Mouse (Mus musculus): ENCODE results near the gene Rnf151. TPM values are rescaled to one million over a fixed set of nuclear protein-coding genes. Genes with fewer than 3 reads are reported as not detected.

Gene Rnf151
- polyA plus RNA-seq, 1 experiment: not detected

DNA sequence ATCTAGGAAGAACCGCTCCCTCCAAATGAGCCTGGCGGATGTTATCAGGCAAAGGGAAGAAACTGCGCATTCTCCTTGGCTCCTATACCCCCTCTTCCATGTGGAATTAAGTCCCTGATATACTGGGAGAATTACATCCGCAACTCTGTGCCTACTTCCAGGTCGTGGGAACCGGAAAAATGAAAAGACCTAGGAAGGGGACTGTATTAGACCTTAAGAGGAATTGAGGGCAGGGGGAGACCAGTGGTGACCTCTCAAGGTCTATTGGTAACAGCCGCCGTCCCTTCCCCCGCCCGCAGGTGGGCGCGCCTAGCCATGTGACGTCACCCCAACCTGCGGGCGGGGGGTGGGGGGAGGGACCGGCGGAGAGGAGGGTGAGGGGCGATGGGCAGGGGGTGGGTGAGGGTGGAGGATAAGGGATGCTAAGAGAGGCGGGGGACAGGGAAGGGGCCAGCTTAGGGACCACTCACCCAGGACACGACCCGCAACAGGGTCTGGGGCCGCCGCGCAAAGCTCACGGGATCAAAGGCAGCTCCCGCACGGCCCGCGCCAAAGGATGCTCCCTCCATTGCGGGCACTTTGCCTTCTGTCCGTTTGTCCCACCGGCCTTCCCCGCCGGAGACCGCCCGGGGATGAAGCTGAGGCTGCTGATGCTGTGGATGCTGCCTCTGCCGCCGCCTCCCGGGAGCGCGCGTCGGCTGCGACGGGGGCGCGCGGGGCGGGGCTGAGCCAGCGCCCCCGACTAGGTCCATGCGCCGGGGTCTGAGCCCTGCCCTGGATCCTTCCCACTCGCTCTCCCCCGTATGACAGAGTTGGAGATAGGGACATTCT is 28.4 kb downstream of the Rnf151 start, which contains the start of gene Syngr3:
Gene Syngr3 (minus strand): TSS at position 705 of the 831 bp plus-strand sequence.
- 3% methylated on average over 55 of the region's 55 CpGs for WGBS
- Histone ChIP-seq H3K4me3 (replicated peaks; ENCODE audit: control insufficient read depth, low read depth, low read length) (no peak within 1 kb of the TSS), H3K27ac (ENCODE audit: control insufficient read depth, insufficient read depth, low read depth, low read length, poor library complexity) (no peak within 1 kb of the TSS), H3K4me1 (ENCODE audit: control insufficient read depth, insufficient read depth, low read length) (no peaks in the 10 kb centered on the region)
- TF ChIP-seq CTCF (IDR thresholded peaks at IDR 0.05; ENCODE audit: control insufficient read depth, insufficient read depth, low read length): no peak
- no peak for TF ChIP-seq POLR2A (IDR thresholded peaks at IDR 0.05; ENCODE audit: borderline replicate concordance, control insufficient read depth, low read depth, low read length)

DNA sequence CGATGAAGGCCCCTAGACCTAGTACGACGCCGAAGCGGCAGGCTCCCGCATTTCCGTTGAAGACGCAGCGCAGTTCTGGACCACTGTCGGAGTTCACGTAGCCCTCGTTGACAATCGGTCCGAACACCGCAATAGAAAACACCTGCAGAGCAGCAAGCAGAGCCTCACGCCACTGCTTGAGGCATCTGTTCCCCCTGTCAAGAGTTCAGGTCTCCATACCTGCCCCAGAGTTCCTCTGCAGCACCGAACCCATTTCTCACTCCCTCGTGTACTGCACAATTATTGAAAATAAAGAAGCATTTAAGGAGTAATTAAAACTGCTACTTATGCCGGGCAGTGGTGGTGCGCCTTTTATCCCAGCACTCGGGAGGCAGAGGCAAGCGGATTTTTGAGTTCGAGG is 30.3 kb downstream of the Rnf151 start:
- 20% methylated on average over 23 of the region's 23 CpGs for WGBS
- Histone ChIP-seq H3K4me1 (ENCODE audit: control insufficient read depth, insufficient read depth, low read length) (no peaks in the 10 kb centered on the region), H3K4me3 (replicated peaks; ENCODE audit: control insufficient read depth, low read depth, low read length) (peak overlapping the region; percentile 62), H3K27ac (ENCODE audit: control insufficient read depth, insufficient read depth, low read depth, low read length, poor library complexity) (no peak overlapping the region)
- no peak for TF ChIP-seq CTCF (IDR thresholded peaks at IDR 0.05; ENCODE audit: control insufficient read depth, insufficient read depth, low read length)
- TF ChIP-seq POLR2A (IDR thresholded peaks at IDR 0.05; ENCODE audit: borderline replicate concordance, control insufficient read depth, low read depth, low read length): no peak

DNA sequence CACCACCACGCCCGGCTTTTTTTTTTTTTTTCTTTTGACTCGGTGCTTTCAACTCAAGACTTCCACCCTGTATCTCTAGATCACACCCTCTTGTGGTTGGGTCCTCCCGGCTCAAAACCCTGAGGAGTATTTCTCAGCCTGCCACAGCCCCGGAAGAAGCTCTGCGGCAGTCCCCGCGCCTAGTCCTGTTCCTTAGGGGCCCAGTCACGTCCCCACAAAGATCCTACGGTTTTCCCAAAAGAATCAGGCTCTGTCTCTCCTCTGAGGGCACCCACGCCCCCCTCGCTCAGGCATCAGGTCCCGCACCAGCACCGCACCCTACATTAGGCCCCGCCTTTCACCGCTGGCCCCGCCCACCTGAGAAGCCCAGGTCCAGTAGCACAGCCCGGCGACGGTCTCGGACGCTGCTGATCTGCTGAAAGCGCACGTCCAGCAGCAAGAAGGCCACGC is 30.7 kb downstream of the Rnf151 start:
- H3K4me3 ChIP-seq (replicated peaks; ENCODE audit: control insufficient read depth, low read depth, low read length): peak overlapping the region; percentile 62
- WGBS: under 1% methylated on average over 25 of the region's 25 CpGs
- H3K4me1 ChIP-seq (ENCODE audit: control insufficient read depth, insufficient read depth, low read length): no peaks in the 10 kb centered on the region
- no peak overlapping the region for H3K27ac ChIP-seq (ENCODE audit: control insufficient read depth, insufficient read depth, low read depth, low read length, poor library complexity)
- no peak; the same call in 1 of the 2 replicates for TF ChIP-seq POLR2A (IDR thresholded peaks at IDR 0.05; ENCODE audit: borderline replicate concordance, control insufficient read depth, low read depth, low read length)
- no peak for TF ChIP-seq CTCF (IDR thresholded peaks at IDR 0.05; ENCODE audit: control insufficient read depth, insufficient read depth, low read length)

DNA sequence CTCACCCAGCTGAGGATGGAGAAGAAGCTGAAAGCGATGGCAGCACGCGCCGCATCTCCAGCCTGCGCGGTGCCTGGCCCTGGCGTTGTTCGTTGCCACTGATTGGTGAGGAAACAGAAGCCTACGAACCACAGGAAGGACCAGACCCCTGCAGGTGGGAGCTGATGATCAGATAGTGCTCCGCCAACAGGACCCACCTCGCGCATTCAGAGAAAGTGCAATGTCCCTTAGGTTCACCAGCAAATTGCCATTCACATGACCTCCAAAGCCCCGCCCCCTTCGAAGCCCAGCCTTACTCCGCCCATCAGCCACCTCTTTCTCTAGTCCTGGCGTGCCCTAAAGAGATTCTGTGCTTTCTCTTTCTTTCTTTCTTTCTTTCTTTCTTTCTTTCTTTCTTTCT is 31.3 kb downstream of the Rnf151 start:
- WGBS: 37% methylated on average over 16 of the region's 16 CpGs
- Histone ChIP-seq H3K4me3 (replicated peaks; ENCODE audit: control insufficient read depth, low read depth, low read length) (no peak overlapping the region), H3K4me1 (ENCODE audit: control insufficient read depth, insufficient read depth, low read length) (no peaks in the 10 kb centered on the region), H3K27ac (ENCODE audit: control insufficient read depth, insufficient read depth, low read depth, low read length, poor library complexity) (no peak overlapping the region)
- TF ChIP-seq POLR2A (IDR thresholded peaks at IDR 0.05; ENCODE audit: borderline replicate concordance, control insufficient read depth, low read depth, low read length): no peak
- TF ChIP-seq CTCF (IDR thresholded peaks at IDR 0.05; ENCODE audit: control insufficient read depth, insufficient read depth, low read length): peak; percentile 2; the same call in 1 of the 2 replicates

DNA sequence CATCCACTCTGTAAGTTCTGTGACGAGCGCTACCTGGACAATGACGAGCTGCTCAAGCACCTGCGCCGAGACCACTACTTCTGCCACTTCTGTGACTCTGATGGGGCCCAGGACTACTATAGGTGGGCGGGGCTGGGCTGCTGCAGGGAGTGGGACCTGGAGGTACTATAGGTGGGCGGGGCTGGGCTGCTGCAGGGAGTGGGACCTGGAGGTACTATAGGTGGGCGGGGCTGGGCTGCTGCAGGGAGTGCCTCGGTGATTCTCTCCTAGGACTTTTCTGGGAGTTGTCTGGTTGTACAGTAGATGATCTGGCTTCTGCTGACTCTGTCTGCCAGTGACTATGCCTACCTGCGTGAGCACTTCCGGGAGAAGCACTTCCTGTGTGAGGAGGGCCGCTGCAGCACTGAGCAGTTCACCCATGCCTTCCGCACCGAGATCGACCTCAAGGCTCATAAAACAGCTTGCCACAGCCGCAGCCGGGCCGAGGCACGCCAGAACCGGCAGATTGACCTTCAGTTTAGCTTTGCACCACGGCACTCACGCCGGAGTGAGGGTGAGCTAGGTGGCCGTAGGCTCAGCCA is 40.3 kb downstream of the Rnf151 start:
- TF ChIP-seq POLR2A (IDR thresholded peaks at IDR 0.05; ENCODE audit: borderline replicate concordance, control insufficient read depth, low read depth, low read length) (no peak), CTCF (IDR thresholded peaks at IDR 0.05; ENCODE audit: control insufficient read depth, insufficient read depth, low read length) (no peak)

DNA sequence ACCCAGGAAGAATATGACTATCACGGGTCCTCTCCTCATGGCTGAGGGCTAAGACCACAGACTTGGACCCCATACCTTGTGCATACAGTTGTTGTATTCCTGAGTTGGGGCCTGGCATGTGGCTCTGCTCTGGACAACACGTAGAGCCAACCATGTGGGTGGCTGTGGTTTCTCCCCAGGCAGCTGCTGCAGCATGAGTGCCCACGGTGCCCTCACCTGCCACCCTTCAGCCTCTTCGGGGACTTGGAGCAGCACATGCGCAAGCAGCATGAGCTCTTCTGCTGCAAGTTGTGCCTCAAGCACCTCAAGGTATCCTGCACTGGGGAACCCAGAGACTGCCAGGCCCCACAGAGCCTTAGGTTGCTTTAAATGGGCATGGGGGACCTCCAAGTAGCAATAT is 41.0 kb downstream of the Rnf151 start:
- TF ChIP-seq POLR2A (IDR thresholded peaks at IDR 0.05; ENCODE audit: borderline replicate concordance, control insufficient read depth, low read depth, low read length) (no peak), CTCF (IDR thresholded peaks at IDR 0.05; ENCODE audit: control insufficient read depth, insufficient read depth, low read length) (no peak)
- WGBS: 87% methylated on average over 5 of the region's 5 CpGs
- Histone ChIP-seq H3K4me1 (ENCODE audit: control insufficient read depth, insufficient read depth, low read length) (no peaks in the 10 kb centered on the region; the same call in none of the 2 replicates), H3K27ac (ENCODE audit: control insufficient read depth, insufficient read depth, low read depth, low read length, poor library complexity) (no peak overlapping the region), H3K4me3 (replicated peaks; ENCODE audit: control insufficient read depth, low read depth, low read length) (no peak overlapping the region)

More for the DNA sequence above, 40.3 kb downstream of the Rnf151 start:
- H3K27ac ChIP-seq (ENCODE audit: control insufficient read depth, insufficient read depth, low read depth, low read length, poor library complexity): no peak overlapping the region
- 93% methylated on average over 24 of the region's 24 CpGs for WGBS
- H3K4me3 ChIP-seq (replicated peaks; ENCODE audit: control insufficient read depth, low read depth, low read length): no peak overlapping the region
- H3K4me1 ChIP-seq (ENCODE audit: control insufficient read depth, insufficient read depth, low read length): no peaks in the 10 kb centered on the region; the same call in 1 of the 2 replicates

DNA sequence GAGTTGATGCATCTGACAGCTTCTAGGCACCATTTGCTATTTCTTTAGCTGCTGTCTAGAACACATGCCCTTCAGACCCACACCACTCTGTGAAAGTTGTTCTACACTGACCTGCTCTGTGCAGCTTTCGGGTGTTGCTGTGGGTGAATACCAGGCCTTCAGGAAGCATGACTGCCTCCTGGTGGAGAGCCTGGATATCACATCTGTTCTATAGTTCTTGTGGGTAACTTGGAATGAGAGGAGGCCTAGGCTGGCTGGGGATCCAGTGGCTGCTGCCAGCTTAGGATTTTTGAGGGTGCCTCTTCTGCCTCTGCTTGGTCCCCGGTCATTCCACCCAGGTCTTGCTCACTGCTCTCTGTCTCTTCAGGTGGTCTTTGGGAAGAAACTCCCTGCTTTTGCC is 41.7 kb downstream of the Rnf151 start:
- no peak for TF ChIP-seq POLR2A (IDR thresholded peaks at IDR 0.05; ENCODE audit: borderline replicate concordance, control insufficient read depth, low read depth, low read length)
- peak; percentile 71 for TF ChIP-seq CTCF (IDR thresholded peaks at IDR 0.05; ENCODE audit: control insufficient read depth, insufficient read depth, low read length)
- WGBS: 62% methylated on average over 2 of the region's 2 CpGs
- H3K4me3 ChIP-seq (replicated peaks; ENCODE audit: control insufficient read depth, low read depth, low read length): no peak overlapping the region
- no peak overlapping the region for H3K27ac ChIP-seq (ENCODE audit: control insufficient read depth, insufficient read depth, low read depth, low read length, poor library complexity)
- H3K4me1 ChIP-seq (ENCODE audit: control insufficient read depth, insufficient read depth, low read length): no peaks in the 10 kb centered on the region; the same call in none of the 2 replicates

DNA sequence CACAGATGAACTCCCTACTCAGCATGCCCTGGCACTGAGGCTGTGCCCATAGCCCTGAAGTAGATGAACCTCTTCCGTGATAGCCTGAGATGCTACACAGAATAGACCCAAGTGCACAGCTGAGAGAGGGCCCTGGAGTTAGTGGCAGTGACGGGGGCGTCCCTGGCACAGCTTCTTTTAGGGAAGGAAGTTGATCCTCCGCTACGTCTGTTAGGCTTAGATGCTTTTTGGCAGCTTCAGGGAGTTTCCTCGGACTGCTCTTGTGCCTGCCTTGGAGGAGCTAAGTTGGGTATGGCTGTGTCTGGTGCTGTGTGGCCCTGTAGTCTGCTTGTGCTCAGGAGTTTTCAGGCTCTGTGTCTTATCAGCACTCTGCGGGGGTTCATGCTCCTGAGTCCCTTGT is 43.6 kb downstream of the Rnf151 start:
- peaks cover 2% of the 10 kb centered on the region for H3K4me1 ChIP-seq (ENCODE audit: control insufficient read depth, insufficient read depth, low read length)
- no peak overlapping the region for H3K4me3 ChIP-seq (replicated peaks; ENCODE audit: control insufficient read depth, low read depth, low read length)
- no peak overlapping the region for H3K27ac ChIP-seq (ENCODE audit: control insufficient read depth, insufficient read depth, low read depth, low read length, poor library complexity)
- 24% methylated on average over 7 of the region's 7 CpGs for WGBS
- no peak for TF ChIP-seq CTCF (IDR thresholded peaks at IDR 0.05; ENCODE audit: control insufficient read depth, insufficient read depth, low read length)
- TF ChIP-seq POLR2A (IDR thresholded peaks at IDR 0.05; ENCODE audit: borderline replicate concordance, control insufficient read depth, low read depth, low read length): no peak
